Mouse (Mus musculus) spleen, postnatal 10 days (tissue): ENCODE results near the gene Cog6.
A peak's percentile ranks its signal among the peaks of the same experiment; 100 is the strongest.

Source experiments
- DNase-seq, 2 experiments: peaks; one replicate each; pipeline ENCODE4 v3.0.0; 2021 to 2022; ENCODE audit warnings: low spot score in 2 of 2

The Cog6 gene

DNA sequence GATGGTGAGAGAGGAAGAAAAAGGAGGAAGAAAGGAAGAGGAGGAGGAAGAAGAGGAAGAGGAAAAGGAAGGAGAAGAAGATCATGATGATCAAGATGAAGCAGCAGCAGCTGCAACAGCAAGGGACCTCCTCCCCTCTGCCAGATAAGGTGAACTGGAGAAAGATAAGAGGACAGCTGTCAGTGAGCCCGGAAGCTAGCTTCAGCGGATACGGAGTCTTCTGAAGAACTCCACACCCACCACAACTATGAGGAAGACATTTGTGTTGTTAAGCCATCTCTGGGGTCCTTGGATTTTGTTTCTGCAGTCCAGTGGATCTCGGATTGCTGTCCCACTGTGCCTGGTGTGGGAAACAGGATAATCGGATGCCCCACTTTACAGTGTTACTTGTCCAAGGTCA is 15.4 kb upstream of the Cog6 start:
- no peak for DNase-seq

DNA sequence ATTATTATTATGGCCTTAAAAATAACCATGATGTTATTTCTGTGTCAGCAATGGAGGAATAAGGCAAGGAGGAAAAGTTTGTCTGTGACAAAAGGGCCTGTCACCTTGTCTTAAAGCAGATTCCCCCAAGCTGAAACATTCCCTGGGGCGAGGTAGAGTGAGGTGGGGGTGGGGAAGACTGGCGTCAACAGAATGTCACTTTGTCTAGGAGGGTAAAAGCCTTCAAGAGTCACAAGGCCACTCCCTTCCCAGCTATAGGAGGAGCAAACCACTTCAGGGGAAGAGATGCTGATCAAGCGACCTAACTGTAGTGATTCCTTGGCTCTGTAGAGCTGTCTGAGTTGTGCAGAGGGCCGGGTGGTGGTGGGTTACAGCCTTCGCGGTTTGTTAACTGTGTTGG is 14.5 kb upstream of the Cog6 start:
- no peak for DNase-seq

DNA sequence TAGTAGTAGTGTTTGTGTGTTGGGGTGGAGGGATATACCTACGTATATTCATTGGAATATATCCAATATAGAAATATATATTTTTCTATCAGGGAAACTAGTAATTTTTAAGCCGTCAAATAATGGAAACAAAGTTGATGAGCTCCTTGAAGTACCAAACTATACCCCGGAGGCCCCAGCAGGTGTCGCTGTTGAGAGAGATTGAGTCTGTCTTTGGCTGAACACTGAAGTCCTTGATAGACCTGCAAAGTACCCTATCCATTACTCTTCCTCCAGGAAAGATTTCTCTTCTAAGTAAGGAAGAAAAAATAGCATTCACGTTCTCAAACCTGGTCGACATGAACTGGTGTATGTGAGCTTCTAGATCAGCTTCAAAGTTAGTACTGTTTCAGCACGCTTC is 12.0 kb upstream of the Cog6 start:
- peak; percentile 21 to 80 for DNase-seq

DNA sequence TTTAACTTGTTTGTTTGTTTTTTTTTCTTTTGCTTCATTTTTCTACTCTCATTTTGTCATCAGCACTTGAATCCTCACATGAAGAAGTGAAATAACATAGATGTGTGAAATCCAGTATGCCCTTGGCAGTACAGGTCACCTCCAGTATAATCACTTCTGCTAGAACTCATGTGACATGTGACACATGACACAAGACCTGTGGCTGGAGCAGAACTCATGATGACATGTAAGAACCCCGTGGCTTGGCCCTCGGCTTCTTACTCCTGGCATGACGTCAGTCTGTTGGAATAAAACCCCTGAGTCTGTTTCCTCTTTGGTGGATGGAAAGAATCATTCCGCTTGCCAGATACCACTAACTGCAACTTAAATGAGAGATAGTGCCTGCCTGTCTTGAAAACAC is 10.3 kb upstream of the Cog6 start:
- no peak for DNase-seq

DNA sequence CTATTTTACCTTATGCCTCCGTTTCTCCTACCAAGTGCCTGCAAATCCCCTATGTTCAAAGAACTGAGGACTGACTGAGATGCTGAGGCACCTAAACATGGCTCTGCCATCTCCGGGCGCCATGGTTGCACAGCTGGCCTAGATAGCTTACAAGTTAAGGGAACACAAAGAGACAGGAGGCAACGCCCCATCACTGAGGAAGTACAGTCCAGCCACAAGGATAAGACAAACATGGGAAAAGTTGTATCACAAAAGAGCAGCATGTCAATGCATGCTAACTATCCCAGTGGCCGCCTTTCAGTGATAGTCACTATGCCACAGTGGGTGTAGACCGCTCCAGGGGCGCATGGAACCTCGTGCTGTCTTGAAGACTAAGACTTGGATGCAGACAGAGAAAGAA is 9.6 kb downstream of the Cog6 start:
- DNase-seq: no peak

DNA sequence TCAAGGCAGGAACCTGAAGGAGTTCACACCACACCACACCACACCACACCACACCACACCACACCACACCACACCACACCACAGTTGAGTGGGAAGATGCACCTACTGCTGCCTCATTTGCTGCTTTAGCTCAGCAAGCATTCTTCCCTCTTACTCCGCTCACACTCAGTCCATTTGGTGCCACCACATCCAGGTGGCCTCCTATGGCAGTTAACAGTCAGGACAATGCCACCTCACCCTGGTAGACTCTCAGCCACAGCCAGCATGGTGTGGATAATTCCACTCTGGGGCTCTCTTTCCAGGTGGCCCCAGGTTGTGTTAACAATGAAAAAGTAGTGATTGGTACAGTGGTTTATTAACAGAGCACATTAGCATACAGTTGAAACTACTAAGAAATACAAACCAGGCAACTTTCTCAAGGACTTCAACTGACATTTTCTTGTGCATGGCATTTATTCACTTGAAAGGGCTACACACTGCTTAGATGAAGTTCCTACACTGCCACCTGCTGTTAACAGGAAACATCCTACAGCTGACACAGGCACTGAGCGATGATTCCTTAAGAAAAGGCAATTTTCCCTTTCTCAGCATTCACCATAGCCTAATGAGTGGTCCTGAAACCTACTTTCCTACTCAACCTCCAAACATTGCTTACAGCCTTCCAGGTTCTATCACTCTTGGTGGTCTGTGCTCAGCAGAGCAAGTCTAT is 12.5 kb downstream of the Cog6 start:
- DNase-seq: no peak

DNA sequence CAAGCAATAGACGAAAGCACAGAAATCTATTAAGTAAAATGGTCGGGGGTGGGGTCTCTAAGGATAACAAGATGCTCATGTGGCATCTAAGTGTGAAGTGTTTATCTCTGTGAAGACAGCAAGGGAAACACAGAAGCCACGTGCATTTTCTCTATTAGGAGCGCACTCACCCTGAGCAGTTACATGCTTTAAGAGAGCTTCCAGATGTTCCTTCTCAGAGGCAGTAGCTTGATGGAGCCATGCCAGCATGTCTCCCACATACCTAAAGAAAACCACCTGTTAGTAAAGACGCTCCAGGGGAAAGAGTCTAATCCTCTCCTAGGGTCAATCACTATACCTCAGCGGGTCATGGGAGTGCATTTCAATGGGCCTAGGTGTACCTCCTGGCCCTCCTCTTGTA is 15.0 kb downstream of the Cog6 start:
- no peak for DNase-seq

DNA sequence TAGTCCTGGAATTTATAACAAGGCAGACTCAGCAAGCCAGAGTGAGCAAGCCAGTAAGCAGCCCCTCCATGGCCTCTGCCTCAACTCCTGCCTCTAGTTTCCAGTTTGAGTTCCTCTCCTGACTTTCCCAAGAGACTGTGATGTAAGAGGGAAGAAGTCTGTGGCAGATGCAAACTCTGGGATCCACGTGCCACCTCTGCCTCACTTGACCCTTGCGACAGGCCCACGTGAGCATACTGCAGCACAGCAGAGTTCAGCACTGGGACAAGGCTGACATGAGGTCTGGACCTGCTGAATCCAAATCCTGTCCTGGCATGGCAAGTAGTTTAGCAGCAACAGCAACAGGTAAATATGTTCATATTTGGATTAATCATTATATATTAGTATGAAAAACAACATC is 17.0 kb downstream of the Cog6 start:
- no peak for DNase-seq

DNA sequence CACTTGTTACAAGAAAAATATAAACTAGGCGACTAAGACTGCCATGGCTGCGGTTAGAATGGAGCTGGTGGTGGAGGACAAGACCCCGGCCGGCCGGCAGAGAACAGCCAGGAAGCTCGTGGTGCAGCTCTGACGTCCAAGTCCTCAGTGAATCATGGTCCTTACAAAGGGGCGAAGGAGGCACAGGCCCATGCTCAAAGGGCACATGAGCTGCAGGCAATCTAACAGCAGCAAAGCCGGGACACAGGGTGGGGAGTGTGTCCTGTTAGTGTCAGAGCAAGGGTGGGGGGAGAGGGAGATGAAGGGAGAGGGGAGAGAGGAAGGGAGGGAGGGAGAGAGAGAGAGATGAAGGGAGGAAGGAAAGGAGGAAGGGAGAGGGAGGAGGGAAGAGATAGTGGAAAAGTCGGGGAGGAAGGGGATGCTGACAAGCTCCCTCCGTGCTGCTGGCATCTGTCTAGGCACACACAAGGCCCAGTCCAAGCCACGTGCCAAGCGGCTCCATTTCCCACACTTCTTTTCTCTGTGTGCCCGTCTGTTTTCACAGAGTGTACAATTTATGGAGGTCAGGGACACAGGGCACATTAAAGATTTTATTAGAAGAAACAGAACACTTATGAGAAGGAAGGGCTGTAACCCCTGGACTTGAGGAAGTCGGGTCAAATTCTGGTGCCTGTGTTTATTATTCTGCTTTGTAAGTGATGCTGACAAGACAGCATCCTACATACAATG is 17.9 kb downstream of the Cog6 start:
- DNase-seq: no peak

DNA sequence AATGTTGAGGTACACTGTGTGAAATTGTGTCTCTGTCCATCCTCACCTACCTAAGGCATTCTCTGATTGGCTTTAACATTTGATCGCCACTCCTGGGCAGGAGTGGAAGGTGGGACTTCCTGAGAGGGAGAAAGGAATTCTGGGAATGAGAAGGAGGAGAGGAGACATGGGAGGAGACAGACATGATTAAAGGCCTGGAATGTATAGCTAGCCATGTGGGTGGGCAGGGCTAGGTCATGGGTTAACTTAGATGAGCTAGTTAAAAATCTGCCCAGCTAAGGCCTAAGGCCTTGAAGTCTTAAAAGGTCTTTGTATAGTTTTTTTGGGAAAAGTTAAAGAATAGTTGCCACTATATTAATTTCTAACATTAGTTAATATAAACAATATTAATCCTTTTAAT is 19.7 kb downstream of the Cog6 start:
- no peak for DNase-seq

DNA sequence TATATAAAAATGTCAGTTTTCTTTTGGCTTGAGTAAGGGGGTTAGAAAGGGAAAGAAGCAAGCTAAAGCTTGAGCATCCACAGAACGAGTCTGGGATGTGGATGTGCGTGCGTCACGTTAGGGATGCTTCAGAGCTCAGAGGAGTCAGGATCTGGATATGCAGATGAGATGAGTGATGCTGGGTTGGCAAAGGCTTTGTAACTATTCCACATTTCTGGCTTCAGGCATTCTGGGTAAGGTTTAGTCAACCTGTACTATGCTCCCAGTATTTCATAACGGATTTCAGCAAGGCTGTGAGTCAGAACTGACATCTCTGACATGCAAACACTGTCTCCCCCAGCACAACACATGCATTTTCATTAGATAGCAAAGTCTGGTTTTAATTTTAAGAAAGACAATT is 20.4 kb downstream of the Cog6 start:
- DNase-seq: no peak

DNA sequence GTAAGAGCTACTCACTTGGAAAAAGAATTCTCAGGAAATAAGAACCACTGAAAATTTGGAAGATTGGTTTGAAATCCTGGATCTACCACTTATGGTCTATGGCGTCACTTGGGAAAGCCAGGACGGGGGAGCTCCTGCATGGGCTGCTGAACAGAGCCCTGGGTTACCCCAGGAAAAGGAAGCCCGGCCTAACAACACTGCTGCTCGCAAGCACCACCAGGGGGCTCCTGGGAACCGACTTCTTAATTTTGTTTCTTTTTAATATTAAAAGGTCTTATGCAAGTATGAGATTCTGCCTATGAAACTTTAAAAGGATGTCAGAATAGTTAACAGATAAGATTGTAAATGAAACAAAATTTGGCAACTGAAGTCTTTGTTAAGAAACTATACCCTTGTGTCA is 22.4 kb downstream of the Cog6 start:
- DNase-seq: peak in 1 of 2 experiments; percentile 32

DNA sequence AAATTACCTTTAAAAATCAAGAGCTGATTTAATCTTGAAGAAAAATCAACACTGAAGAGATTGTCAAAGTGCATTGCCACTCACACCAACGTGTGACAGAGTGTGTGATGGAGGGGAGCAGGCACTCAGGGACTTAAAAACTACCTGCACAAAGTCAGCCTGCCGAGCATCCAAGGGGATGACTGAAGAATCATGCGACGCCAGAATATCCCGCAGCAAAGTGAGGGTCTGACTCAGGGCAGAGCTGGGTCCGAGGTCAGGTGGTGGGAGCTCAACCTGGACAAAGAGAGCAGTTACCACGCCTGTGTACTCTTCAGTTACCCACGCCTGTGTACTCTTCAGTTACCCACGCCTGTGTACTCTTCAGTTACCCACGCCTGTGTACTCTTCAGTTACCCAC is 23.7 kb downstream of the Cog6 start:
- DNase-seq: no peak

DNA sequence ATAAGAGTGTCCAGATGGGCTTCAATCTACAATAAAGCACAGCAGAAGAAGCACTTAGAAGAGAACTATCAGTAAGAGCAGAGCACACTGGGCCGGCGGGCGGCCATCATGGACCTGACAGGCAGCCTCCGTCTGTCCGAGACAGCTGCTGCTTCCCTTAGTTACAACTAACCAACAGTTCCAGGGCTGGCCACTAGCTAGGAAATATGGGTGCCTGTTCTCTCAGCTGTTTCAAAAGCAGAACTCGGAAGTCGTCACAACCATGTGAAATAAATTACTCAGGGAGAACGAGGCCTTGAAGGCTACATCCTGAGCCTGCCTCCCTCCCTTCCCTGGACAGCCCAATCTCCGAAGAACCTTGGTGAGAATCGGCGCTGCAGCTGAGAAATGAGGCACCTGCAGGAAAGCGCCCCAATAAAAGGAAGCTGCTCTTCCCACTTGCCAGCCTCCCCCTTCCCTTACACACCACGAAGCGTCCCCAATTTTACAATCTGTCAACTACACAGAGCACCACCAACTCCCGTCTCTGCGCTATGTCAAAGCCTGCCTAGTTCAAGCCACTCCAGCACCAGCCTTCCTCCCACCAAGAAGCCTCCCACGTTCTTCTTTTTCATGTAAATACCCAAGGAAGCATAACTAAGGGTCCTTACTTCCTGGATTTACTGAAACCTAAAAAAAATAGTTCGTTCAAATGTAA is 26.8 kb downstream of the Cog6 start:
- peak in 1 of 2 experiments; percentile 32 for DNase-seq

DNA sequence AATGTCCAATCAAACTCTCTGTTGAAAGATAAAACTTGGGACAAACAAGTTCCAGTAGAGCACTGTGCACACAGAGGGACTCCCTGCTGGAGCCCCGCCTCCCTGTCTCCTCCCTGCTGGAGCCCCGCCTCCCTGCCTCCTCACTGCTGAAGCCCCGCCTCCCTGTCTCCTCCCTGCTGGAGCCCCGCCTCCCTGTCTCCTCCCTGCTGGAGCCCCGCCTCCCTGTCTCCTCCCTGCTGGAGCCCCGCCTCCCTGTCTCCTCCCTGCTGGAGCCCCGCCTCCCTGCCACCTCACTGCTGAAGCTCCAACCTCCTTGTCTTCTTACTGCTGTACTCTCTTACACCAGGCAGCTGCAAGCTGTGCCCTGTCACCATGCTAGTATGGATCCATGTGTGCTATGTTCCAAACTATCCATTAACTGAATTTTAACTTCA is 31.5 kb downstream of the Cog6 start:
- peak; percentile 12 to 73 for DNase-seq

DNA sequence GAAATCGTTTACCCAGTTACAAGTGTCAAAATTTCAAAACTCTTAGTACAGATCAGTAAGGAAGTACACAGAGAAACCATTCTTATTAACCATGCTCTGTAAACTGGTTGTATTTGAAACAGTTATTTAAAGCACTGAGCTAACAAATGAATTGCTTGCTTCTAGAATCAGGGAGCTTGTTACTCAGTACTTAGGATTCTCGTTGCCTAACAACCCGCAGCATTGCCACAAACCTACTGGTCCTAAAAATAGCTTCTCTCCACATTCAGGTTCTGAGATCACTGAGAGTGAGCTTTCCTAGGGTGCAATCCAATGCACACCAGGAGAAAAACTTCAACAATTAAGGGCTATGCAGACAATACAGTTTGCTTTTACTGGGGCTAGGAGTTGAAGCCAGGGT is 33.3 kb downstream of the Cog6 start:
- no peak for DNase-seq

DNA sequence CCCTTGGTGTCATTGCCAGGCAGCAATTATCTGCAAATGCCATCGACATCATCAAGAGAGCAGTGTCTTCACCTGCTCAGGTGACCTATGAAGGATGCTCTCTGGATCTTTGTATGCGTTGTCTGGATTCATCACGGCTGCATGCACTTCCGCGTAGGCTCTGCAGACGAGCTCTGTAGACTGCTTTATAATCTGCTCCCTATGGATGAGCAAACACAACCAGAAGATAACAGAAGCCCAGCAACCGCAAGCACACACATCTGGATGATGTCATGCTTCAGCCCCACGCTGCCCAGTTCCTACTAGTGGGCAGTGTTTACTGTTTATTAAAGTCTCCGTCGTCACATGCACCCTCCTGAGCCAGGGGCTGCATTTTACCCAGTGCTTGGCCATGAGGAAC is 34.0 kb downstream of the Cog6 start:
- DNase-seq: no peak

DNA sequence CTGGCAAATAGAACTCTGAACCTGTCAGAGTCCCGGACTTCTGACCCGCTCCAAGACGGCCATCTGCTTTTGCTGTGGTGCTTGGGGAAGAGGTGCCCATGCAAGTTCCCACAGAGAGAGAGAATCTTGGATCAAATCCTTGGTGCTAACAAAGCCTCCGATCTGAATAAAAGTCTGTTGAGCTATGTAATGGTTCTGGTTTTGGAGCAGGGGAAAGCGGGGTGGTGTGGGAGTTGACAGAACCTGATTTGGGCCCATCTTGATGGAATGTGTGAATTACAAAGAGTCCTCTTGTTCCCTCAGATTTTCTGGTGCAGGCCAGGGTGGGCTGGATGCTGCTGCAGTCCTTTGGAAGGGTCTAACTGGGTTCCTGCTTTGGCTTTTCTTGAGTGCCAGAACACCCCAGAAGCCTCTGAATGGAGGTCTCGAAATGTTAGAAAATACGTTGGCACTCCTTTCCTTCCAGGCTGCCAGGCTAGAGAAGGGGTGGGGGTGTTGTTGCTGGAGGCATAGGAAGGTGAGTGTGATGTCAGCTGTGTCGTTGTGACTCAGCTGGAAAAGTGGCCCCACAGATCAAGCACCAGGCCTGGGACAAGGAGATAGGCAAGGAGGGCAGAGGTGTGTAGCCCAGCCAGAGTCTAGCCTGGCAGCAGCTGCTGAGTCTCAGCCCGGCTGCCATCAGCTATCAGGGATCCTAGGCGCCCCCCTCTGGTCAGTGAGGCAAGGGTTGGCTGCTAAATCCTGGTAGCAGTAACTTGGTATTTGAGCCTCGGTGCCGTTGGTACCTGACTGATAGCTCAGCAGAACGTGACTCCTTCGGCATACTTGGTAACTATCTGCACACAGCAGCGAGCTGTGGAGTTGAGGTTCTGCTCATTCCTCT is 42.1 kb downstream of the Cog6 start:
- peak; percentile 55 to 88 for DNase-seq

DNA sequence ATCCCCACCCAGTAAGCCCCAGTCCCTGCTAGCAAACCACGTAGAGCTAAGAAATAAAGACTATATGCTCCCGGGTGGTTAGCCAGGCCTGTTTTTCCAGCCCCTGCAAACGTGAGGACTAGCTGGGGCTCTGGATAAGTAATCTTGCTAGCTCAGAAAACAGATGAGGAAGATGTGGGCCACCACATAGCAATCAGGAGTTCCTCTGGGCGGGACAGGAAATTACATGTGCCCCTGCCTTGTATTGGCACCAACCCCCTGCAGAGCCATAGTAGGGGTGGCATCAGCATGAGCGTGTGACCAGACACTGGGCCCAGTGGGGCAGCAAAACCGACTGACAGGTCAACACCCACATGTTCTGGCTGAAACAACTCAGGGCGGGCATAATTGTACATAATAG is 44.1 kb downstream of the Cog6 start:
- no peak for DNase-seq

DNA sequence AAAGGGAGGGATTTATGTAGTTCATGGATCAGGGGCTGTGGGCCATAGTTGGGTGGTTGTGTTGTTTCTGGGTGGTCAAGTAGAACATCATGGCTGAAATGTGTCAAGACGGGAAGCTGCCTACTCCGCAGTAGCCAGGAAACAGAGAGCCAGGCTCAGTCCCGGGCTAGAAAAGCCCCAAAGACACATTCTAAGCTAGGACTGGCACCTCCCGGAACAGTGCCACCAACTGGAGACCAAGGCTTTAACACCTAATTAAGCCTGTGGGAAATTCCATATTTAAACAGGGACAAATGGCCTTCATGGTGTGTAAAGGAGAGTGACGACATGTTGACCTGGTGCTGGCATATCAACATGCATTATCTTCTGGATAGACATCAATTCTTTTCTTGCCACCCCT is 50.0 kb downstream of the Cog6 start:
- DNase-seq: no peak

DNA sequence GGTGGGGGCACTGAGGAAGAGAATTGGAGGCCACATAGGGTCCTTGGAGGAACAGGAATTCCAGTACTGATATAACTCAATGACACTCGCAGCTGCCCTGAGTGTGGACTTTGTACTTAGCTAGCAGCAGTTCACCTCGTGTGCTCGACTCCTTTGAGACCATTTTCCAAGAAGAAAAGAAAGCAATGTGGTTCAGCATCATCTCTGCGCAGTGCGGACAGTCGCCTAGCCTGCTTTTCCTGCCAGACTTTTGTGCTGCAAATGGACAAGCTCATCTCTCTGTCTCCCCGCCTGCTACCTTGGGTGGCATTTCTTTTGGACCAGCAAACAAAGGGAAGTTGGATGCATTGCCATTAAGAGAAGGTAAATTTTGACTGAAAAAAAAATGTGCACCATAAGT is 52.8 kb downstream of the Cog6 start:
- DNase-seq: no peak

DNA sequence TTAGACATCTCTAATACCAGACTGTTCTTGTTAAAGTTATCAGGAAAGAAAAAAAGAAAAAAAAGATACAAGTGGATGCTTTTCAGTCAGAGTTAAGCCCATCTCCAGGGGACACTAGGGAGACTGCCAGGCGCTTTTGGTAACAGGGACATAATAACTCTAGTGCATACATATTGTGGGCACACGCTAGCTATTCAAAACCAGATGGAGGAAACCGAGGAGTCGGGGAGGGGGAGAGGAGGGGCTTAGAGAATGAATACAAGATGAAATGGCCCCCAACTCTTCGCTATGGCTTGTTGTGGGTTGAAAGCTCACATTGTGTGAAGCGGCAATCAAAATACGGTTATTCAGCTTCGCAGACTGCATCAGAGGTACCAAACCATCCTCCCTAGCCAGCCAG is 53.6 kb downstream of the Cog6 start:
- no peak for DNase-seq
